Mouse (Mus musculus): Measurements from ENCODE around the gene Vmn2r110.

Vmn2r110 gene

GRCm38 (mm10) chr17:20596323-20596722 is at the start of gene Vmn2r110:
Gene Vmn2r110 (minus strand): TSS chr17:20596423.
- in situ Hi-C loops (cut with MboI, MseI), result no loop called here

GRCm38 (mm10) chr17:20624777-20625176 is 28.6 kb upstream of the Vmn2r110 start, which contains the start of gene Fpr-rs3:
Gene Fpr-rs3 (minus strand): TSS chr17:20624877.
- in situ Hi-C loops (cut with MboI, MseI), result no loop called here

DNA sequence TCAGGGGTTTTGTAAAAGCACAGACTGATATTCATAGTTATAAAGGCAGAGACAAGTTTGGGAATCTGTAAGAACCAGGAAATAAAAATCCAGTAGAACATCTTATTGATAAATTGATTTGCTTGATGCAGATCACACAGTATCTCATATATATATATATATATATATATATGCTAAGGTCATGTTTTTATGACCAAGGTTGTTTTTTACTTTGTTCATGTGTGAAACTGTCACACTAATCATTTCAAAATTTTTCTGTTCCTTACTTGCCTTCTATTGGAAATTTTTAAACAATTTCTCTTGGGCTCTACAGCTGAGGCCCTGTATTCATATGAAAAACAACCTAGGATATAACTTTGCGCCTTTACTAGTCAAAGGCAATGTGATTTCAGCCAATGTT is 31.6 kb downstream of the Vmn2r110 start, which contains the start of gene Vmn2r109:
Gene Vmn2r109 (minus strand): TSS at position 101 of the 400 bp plus-strand sequence.
- in situ Hi-C loops (cut with MboI, MseI), result no loop called here
